Mouse (Mus musculus) limb, embryonic 14.5 days (tissue): ENCODE results near the gene Gls2. TPM values are rescaled to one million over a fixed set of nuclear protein-coding genes. Genes with fewer than 3 reads are reported as not detected.
"Not testable (repeated sequence)": the region's sequence is repeated elsewhere in the genome, so short reads cannot be mapped to it uniquely, and the experiment has no call there.

ENCODE experiments used
- ATAC-seq: fragments of 200-750 bp; cut with Nextera tagmentation; 2 replicates; pipeline ENCODE4 v1.8.0; 2017; ENCODE audit warnings: low read depth, moderate number of reproducible peaks, moderate TSS enrichment; ENCODE audit not compliant: low FRiP score
- DNase-seq: peaks from one replicate; pipeline ENCODE4 v3.0.0-alpha.2; 2015; ENCODE audit warnings: low spot score
- H3K27ac ChIP-seq: fragments of 300-500 bp; sonication (generic); replicated peaks from 2 replicates; pipeline ENCODE4 v1.5.1; 2014; ENCODE audit warnings: low read depth, mild to moderate bottlenecking, low read length, moderate library complexity, mixed read lengths
- H3K27me3 ChIP-seq: fragments of 300-500 bp; sonication (generic); 2 replicates; pipeline ENCODE4 v1.6.1; 2014; ENCODE audit warnings: low read length, mixed read lengths; ENCODE audit not compliant: control insufficient read depth, insufficient read depth
- H3K36me3 ChIP-seq: fragments of 300-500 bp; sonication (generic); 2 replicates; pipeline ENCODE4 v1.6.1; 2014; ENCODE audit warnings: mild to moderate bottlenecking, low read length, moderate library complexity, mixed read lengths; ENCODE audit not compliant: control insufficient read depth, insufficient read depth
- H3K4me1 ChIP-seq: fragments of 300-500 bp; sonication (generic); 2 replicates; pipeline ENCODE4 v1.6.1; 2014; ENCODE audit warnings: antibody characterized with exemption, low read length, mixed read lengths; ENCODE audit not compliant: control insufficient read depth, insufficient read depth
- H3K4me2 ChIP-seq: fragments of 300-500 bp; sonication (generic); replicated peaks from 2 replicates; pipeline ENCODE4 v1.6.1; 2014; ENCODE audit warnings: low read depth, mild to moderate bottlenecking, low read length, moderate library complexity; ENCODE audit not compliant: severe bottlenecking
- H3K4me3 ChIP-seq: fragments of 300-500 bp; sonication (generic); replicated peaks from 2 replicates; pipeline ENCODE4 v1.5.1; 2014; ENCODE audit warnings: low read length
- H3K9ac ChIP-seq: fragments of 300-500 bp; sonication (generic); 2 replicates; pipeline ENCODE4 v1.6.1; 2014; ENCODE audit warnings: mild to moderate bottlenecking, low read depth, low read length, moderate library complexity; ENCODE audit not compliant: severe bottlenecking
- H3K9me3 ChIP-seq: fragments of 300-500 bp; sonication (generic); 2 replicates; pipeline ENCODE4 v1.6.1; 2016; ENCODE audit warnings: low read length; ENCODE audit not compliant: control insufficient read depth
- POLR2A ChIP-seq: fragments of 200-500 bp; IDR thresholded peaks from 2 replicates; pipeline ENCODE4 v1.8.0; 2012; ENCODE audit warnings: inconsistent platforms, mild to moderate bottlenecking, moderate library complexity, borderline replicate concordance; ENCODE audit not compliant: insufficient read depth, insufficient read length; ENCODE audit errors: extremely low read depth
- WGBS: fragments of 180-500 bp; shearing (Covaris S2); extraction: QIAGEN DNeasy Blood & Tissue Kit; methylation state at CpG from one replicate; pipeline ENCODE4 v1.1.7; 2014; 5-methylcytosine and 5-hydroxymethylcytosine counted together
- polyA plus RNA-seq, 2 experiments: library from polyadenylated mRNA; depleted of rRNA in 1 of 2; stranded (reverse) in 1 of 2; unstranded in 1 of 2; fragments of >200 nt; fragmentation: Nextera tagmentation in 1 of 2; extraction: Ambion mirVana in 1 of 2; gene quantifications; 2 replicates each; pipeline versions ENCODE4 v1.2.1 to v1.2.3; 2012 to 2014

Gls2 gene
- polyA plus RNA-seq, 2 experiments, result 2.5 to 5.8 TPM

- DNase-seq (peak; percentile 78), ATAC-seq (0 out of 2 replicates have a peak, but pooled peaks have one; percentile 35)
- Histone ChIP-seq H3K9me3 (no peaks in the 10 kb centered on the region), H3K27me3 (no peaks in the 10 kb centered on the region), H3K27ac (no peak overlapping the region), H3K9ac (peak overlapping the region; percentile 32; the same call in 1 of the 2 replicates), H3K36me3 (no peaks in the 10 kb centered on the region), H3K4me1 (peaks cover 5% of the 10 kb centered on the region), H3K4me3 (peak overlapping the region; percentile 31), H3K4me2 (peak overlapping the region; percentile 49)
- no peak for TF ChIP-seq POLR2A
- 1% methylated on average over 18 of the region's 18 CpGs for whole genome bisulfite sequencing
Measured at GRCm38 (mm10) chr10:128212871-128213323, 18.6 kb downstream of the Gls2 start.

DNA sequence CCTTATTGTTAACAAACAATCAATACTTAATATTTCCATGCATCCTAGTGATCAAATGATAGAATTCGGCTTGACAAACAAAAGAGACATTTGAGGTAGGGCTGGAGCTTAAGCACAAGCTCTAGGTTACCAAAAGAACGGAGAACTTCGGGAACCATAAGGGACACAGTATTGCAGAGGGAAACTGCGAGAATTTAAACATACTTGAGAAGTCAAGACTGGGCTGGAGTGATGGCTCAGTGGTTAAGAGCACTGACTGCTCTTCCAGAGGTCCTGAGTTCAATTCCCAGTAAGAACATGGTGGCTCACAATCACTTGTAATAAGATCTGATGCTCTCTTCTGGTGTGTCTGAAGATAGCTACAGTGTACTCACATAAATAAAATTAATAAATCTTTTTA lies 19.9 kb downstream of the Gls2 start:
- not testable (repeated sequence) for H3K9ac ChIP-seq, H3K27me3 ChIP-seq, H3K9me3 ChIP-seq, H3K4me3 ChIP-seq, DNase-seq, H3K27ac ChIP-seq, H3K36me3 ChIP-seq, H3K4me2 ChIP-seq, ATAC-seq, H3K4me1 ChIP-seq
- WGBS, result 88% methylated on average over 4 of the region's 4 CpGs

DNA sequence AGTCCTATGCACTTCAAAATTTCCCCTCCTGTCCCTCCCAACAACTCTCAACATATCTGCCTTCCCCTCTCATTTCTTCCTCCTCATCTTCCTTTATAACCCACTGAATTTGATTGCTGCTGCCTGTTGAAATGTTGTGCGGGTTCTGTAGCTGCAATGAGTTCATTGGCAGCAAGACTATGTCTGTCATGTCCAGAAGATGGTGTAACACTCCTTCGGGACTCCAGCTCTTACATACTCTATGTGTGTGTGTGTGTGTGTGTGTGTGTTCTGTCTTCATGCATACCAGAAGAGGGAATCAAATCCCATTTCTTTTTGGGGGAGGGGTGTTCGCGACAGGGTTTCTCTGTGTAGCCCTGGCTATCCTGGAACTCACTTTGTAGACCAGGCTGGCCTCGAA lies 20.7 kb downstream of the Gls2 start:
- WGBS, result 81% methylated on average over 5 of the region's 5 CpGs
- Histone ChIP-seq H3K9me3 (no peaks in the 10 kb centered on the region), H3K27ac (no peak overlapping the region), H3K9ac (no peak overlapping the region), H3K4me2 (no peak overlapping the region), H3K27me3 (no peaks in the 10 kb centered on the region), H3K36me3 (no peaks in the 10 kb centered on the region), H3K4me1 (peaks cover 5% of the 10 kb centered on the region), H3K4me3 (no peak overlapping the region)
- DNase-seq (no peak), ATAC-seq (no peak)
- TF ChIP-seq POLR2A, result no peak

DNA sequence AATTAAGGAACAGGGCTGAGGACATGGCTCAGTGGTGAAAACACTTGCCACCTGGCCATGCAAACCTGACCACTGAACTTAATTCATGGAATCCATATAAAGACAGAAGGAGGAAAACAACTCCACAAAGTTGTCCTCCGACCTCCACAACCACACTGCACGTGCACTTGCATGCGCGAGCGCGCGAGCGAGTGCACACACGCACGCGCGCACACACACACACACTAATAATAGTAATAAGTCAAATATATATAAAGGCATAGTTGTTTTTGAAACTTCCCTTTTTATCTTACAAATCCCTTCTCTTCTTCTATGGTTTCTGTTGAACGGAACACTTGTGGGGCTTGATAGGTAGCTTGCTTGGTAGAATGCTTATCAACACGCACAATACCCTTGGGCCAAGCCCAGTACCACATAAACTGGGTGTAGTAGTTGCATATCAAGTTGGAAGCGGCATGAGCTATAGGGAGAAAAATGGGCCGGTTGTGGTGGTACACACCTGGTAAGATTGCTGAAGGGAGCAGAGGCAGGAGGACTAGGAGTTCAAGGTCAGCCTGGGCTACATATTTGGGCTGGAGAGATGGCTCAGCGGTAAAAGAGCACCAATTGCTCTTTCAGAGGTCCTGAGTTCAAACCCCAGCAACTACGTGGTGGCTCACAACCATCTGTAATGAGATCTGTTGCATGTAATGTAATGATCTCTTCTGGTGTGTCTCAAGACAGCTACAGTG lies 24.3 kb downstream of the Gls2 start:
- no peak for DNase-seq
- Histone ChIP-seq H3K27me3 (no peaks in the 10 kb centered on the region), H3K27ac (no peak overlapping the region), H3K4me2 (no peak overlapping the region), H3K4me3 (no peak overlapping the region), H3K9ac (no peak overlapping the region), H3K4me1 (no peaks in the 10 kb centered on the region), H3K36me3 (no peaks in the 10 kb centered on the region), H3K9me3 (no peaks in the 10 kb centered on the region)
- ATAC-seq, result no peak
- 94% methylated on average over 18 of the region's 18 CpGs for WGBS
- no peak for TF ChIP-seq POLR2A

DNA sequence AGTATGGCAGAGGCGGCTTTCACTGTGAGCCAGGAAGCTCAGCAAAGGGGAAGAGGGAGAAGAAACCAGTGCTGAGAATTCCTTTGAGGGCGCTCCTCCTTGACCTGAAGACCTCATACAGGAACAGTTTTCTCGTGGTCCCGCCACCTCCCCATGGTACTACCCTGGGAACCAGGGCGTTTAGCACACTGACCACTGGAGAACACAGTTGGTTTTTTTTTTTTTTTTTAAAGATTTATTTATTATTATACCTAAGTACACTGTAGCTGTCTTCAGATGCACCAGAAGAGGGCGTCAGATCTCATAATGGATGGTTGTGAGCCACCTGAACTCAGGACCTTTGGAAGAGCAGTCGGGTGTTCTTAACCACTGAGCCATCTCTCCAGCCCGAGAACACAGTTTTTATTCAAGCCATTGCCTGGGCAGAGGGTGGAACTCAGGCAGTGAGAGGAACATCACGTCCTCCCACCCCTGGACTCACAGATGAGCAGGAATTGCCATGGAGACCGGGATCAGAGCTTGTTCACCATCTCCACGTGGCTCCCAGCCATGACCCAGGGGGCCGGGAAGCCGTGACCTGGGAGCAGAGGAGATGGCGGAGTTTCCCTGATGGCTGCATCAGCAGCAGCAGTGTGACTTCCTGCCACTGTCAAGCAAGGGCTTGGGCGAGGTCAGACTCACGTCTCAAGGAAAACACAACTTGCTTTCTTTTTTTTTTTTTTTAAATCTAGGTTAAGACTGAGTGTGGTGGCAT lies 27.5 kb downstream of the Gls2 start:
- DNase-seq (no peak), ATAC-seq (no peak)
- H3K36me3 ChIP-seq, result no peaks in the 10 kb centered on the region
- H3K9ac ChIP-seq, result no peak overlapping the region
- 59% methylated on average over 16 of the region's 16 CpGs for WGBS
- no peak overlapping the region for H3K4me2 ChIP-seq
- peaks cover 11% of the 10 kb centered on the region for H3K4me1 ChIP-seq
- no peaks in the 10 kb centered on the region for H3K9me3 ChIP-seq
- H3K27me3 ChIP-seq, result no peaks in the 10 kb centered on the region
- no peak overlapping the region for H3K4me3 ChIP-seq
- no peak for TF ChIP-seq POLR2A
- H3K27ac ChIP-seq, result no peak overlapping the region
